ENCODE assay signal across 9 mouse cellular contexts in genomic region chr5:64503514-64503913, GRCm38 (mm10).
DNase-seq lines count a peak whose midpoint lies in the region; ATAC-seq lines count a peak whose summit lies in the region.
"Had no signal": no experiment of that assay in that cellular context is flagged by ENCODE, and none has a peak within 500 bp of the region (broad histone marks: within the 10 kb centered on the region; RNA-seq: fewer than 3 reads in every experiment).

No protein-coding gene starts in this region.

- 32% methylated on average over 4 of the region's 4 CpGs for WGBS in intestine, embryonic 15.5 days
- 25% methylated on average over 4 of the region's 4 CpGs for WGBS in lung, embryonic 16.5 days

- 0 out of 2 replicates have a peak overlapping the region, but pooled peaks have one; percentile 25 for H3K27ac ChIP-seq in intestine, embryonic 15.5 days
- peak overlapping the region; percentile 65 for H3K27ac ChIP-seq in lung, embryonic 16.5 days (ENCODE audit: low read length)

- DNase-seq in embryo, embryonic 11 days = peak; percentile 27
- DNase-seq in embryo, embryonic 10.5 days (ENCODE audit: low spot score) = no peak
- DNase-seq in retina, postnatal 1 day = peak; percentile 29
- DNase-seq in retina, embryonic 14.5 days (ENCODE audit: low spot score) = no peak
- peak; percentile 26 to 29 for DNase-seq in frontal cortex, postnatal 14 days (ENCODE audit: low spot score in 2 of 2)

- no peak for ATAC-seq in intestine, embryonic 15.5 days
- ATAC-seq in lung, embryonic 16.5 days (ENCODE audit: low read depth) = peak; percentile 69
- no peak for ATAC-seq in megakaryocyte, adult 5-6 weeks (ENCODE audit: poor library complexity, severe bottlenecking)

- H3K4me3 ChIP-seq in intestine, embryonic 15.5 days (replicated peaks) = no peak overlapping the region
- H3K4me3 ChIP-seq in lung, embryonic 16.5 days (ENCODE audit: low read length) = no peak overlapping the region
- H3K4me3 ChIP-seq: megakaryocyte, embryonic 14.5 days had no signal

- no peaks in the 10 kb centered on the region for H3K27me3 ChIP-seq in intestine, embryonic 15.5 days (replicated peaks)
- no peaks in the 10 kb centered on the region for H3K27me3 ChIP-seq in lung, embryonic 16.5 days (ENCODE audit: control insufficient read depth, insufficient read depth, low read depth, low read length)

- H3K9me3 ChIP-seq in intestine, embryonic 15.5 days = no peaks in the 10 kb centered on the region
- H3K9me3 ChIP-seq in lung, embryonic 16.5 days (ENCODE audit: control insufficient read depth, low read length) = no peaks in the 10 kb centered on the region
- H3K9me3 ChIP-seq: megakaryocyte, embryonic 14.5 days had no signal

- H3K4me2 ChIP-seq in intestine, embryonic 15.5 days (replicated peaks) = no peak overlapping the region
- no peak overlapping the region for H3K4me2 ChIP-seq in lung, embryonic 16.5 days (ENCODE audit: low read depth, low read length)

- H3K4me1 ChIP-seq in intestine, embryonic 15.5 days (replicated peaks) = peaks cover 22% of the 10 kb centered on the region
- H3K4me1 ChIP-seq in lung, embryonic 16.5 days (replicated peaks; ENCODE audit: control insufficient read depth, insufficient read depth, low read length) = peaks cover 31% of the 10 kb centered on the region

- no peaks in the 10 kb centered on the region for H3K36me3 ChIP-seq in intestine, embryonic 15.5 days
- no peaks in the 10 kb centered on the region for H3K36me3 ChIP-seq in lung, embryonic 16.5 days (ENCODE audit: control insufficient read depth, insufficient read depth, low read length)

- no peak overlapping the region for H3K9ac ChIP-seq in intestine, embryonic 15.5 days
- H3K9ac ChIP-seq in lung, embryonic 16.5 days (ENCODE audit: low read length) = peak overlapping the region; percentile 41; the same call in 1 of the 2 replicates

Comparison
In these comparisons a context has a peak if more than half of its experiments do, and no peak if none do; other contexts are left out.
1. DNase-seq: peak in embryo, embryonic 11 days (single experiment), retina, postnatal 1 day (single experiment) and frontal cortex, postnatal 14 days (2 of 2); none in embryo, embryonic 10.5 days (single experiment) and retina, embryonic 14.5 days (single experiment).